8 mouse cellular contexts compared by ENCODE assay signal in the genomic region with DNA sequence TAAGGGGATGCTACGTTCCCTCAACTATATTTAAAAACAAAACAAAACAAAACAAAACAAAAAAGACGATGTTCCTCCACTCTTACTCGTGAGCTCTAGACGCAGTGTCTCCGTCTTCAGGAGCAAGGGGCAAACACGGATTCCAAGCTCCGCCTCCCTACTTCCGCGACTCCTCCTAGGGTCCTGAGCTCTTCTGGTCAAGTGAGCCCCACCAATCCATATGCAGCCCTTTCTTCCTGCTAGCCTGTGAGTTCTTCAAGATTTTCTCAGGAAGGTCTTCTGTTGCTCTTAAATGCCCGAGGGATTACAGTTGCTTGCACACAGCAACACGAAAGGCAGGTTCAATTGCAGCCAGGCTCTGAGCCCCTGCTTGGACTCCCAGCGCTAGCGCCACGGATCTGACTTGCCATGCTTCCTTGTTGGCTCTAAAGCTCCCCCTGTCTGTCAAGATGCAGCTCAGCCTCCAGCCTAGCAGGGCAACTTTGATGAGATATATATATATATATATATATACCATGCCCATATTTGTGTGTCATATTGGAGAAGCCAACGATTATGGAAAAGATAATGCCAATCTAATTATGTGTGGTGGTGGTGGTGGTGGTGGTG. TPM values are rescaled to one million over a fixed set of nuclear protein-coding genes. Genes with fewer than 3 reads are reported as not detected.
A peak's percentile ranks its signal among the peaks of the same experiment; 100 is the strongest.
DNase-seq lines count a peak whose midpoint lies in the region; ATAC-seq lines count a peak whose summit lies in the region.

No protein-coding gene starts in this region.

- peak; percentile 17 for DNase-seq in adrenal gland, adult 2 months
- DNase-seq in adrenal gland, adult 8-10 months: no peak
- DNase-seq in ZHBTc4 (ENCODE audit: low read depth, low spot score): peak; percentile 75
- peak; percentile 11 for DNase-seq in heart, adult 8-10 months (ENCODE audit: low spot score)
- peak; percentile 19 for DNase-seq in lung, postnatal 14 days
- DNase-seq in urinary bladder, adult 2 months (ENCODE audit: low spot score): no peak

- H3K36me3 ChIP-seq in kidney, embryonic 15.5 days: no peaks in the 10 kb centered on the region
- H3K36me3 ChIP-seq in stomach, embryonic 15.5 days: no peaks in the 10 kb centered on the region

- H3K27me3 ChIP-seq in kidney, embryonic 15.5 days: no peaks in the 10 kb centered on the region
- no peaks in the 10 kb centered on the region for H3K27me3 ChIP-seq in stomach, embryonic 15.5 days (replicated peaks)

- H3K4me3 ChIP-seq in kidney, embryonic 15.5 days (replicated peaks): peak overlapping the region; percentile 34
- peak overlapping the region; percentile 27 for H3K4me3 ChIP-seq in stomach, embryonic 15.5 days (replicated peaks)

- H3K4me1 ChIP-seq in kidney, embryonic 15.5 days: peaks cover 9% of the 10 kb centered on the region
- no peaks in the 10 kb centered on the region for H3K4me1 ChIP-seq in stomach, embryonic 15.5 days

- peak; percentile 46 for ATAC-seq in kidney, embryonic 15.5 days (replicated peaks; ENCODE audit: low FRiP score)
- ATAC-seq in stomach, embryonic 15.5 days (ENCODE audit: insufficient read depth, low FRiP score, low read depth): no peak; the same call in 1 of the 2 replicates

- peak overlapping the region; percentile 22; the same call in 1 of the 2 replicates for H3K9ac ChIP-seq in kidney, embryonic 15.5 days
- no peak overlapping the region for H3K9ac ChIP-seq in stomach, embryonic 15.5 days

- H3K9me3 ChIP-seq in kidney, embryonic 15.5 days (replicated peaks): no peaks in the 10 kb centered on the region
- no peaks in the 10 kb centered on the region for H3K9me3 ChIP-seq in stomach, embryonic 15.5 days

- H3K27ac ChIP-seq in kidney, embryonic 15.5 days: no peak overlapping the region
- no peak overlapping the region for H3K27ac ChIP-seq in stomach, embryonic 15.5 days

- H3K4me2 ChIP-seq in kidney, embryonic 15.5 days: peak overlapping the region; percentile 56
- H3K4me2 ChIP-seq in stomach, embryonic 15.5 days: peak overlapping the region; percentile 49

- WGBS in kidney, embryonic 15.5 days: 15% methylated on average over 15 of the region's 15 CpGs
- 16% methylated on average over 15 of the region's 15 CpGs for WGBS in stomach, embryonic 15.5 days

RNA-seq across cellular contexts. Expression of a gene that starts 55.2 kb away (rescaled TPM):
- under 1 TPM; 0.23 to 0.35 TPM for total RNA-seq in adrenal gland, adult 2 months (2021)
- polyA plus RNA-seq in adrenal gland, adult 2 months (2012; rRNA removed): 0.16 and 0.26 TPM in 2 replicates
- under 1 TPM in 3 of 4 experiments, not detected in 1; 0.24 to 0.52 (median 0.41) TPM for total RNA-seq in adrenal gland, adult 8-10 months (2022)
- total RNA-seq in heart, adult 8-10 months (2022): 10 to 100 TPM; 24.4 to 34.7 (median 29.2) TPM
- polyA plus RNA-seq in kidney, embryonic 15.5 days (2015; fragmentation: Nextera tagmentation; extraction: Ambion mirVana): 0.37 and 0.53 TPM in 2 replicates
- polyA plus RNA-seq in stomach, embryonic 15.5 days (2015; fragmentation: Nextera tagmentation; extraction: Ambion mirVana): 0.15 and 0.22 TPM in 2 replicates
- polyA plus RNA-seq in urinary bladder, adult 2 months (2012; rRNA removed): 0.01 and 0.04 TPM in 2 replicates

Comparison
In these comparisons a context has a peak if more than half of its experiments do, and no peak if none do; other contexts are left out.
1. DNase-seq: peak in adrenal gland, adult 2 months (single experiment), ZHBTc4 (single experiment), heart, adult 8-10 months (single experiment) and lung, postnatal 14 days (single experiment); none in adrenal gland, adult 8-10 months (single experiment) and urinary bladder, adult 2 months (single experiment).